ENCODE assay signal across 9 mouse cellular contexts in genomic region chr2:84827283-84827920, GRCm38 (mm10). TPM values are rescaled to one million over a fixed set of nuclear protein-coding genes. Genes with fewer than 3 reads are reported as not detected.
DNase-seq lines count a peak whose midpoint lies in the region; ATAC-seq and TF ChIP-seq lines count a peak whose summit lies in the region.
"Had no signal": no experiment of that assay in that cellular context is flagged by ENCODE, and none has a peak within 500 bp of the region (broad histone marks: within the 10 kb centered on the region; RNA-seq: fewer than 3 reads in every experiment).

No protein-coding gene starts in this region.

- peaks cover 3% of the 10 kb centered on the region for H3K4me1 ChIP-seq in heart, adult 2 months (ENCODE audit: control insufficient read depth, insufficient read depth, low read length)
- no peaks in the 10 kb centered on the region for H3K4me1 ChIP-seq in embryonic fibroblast, embryonic 13.5 days (ENCODE audit: control insufficient read depth, insufficient read depth, low read length)
- peaks cover 25% of the 10 kb centered on the region for H3K4me1 ChIP-seq in liver, embryonic 16.5 days (ENCODE audit: control insufficient read depth, low read depth, low read length)
- no peaks in the 10 kb centered on the region for H3K4me1 ChIP-seq in stomach, postnatal 0 days (replicated peaks; ENCODE audit: control insufficient read depth, insufficient read depth)

- peak; percentile 82 for ATAC-seq in liver, embryonic 16.5 days (ENCODE audit: low read depth)
- peak; percentile 63 for ATAC-seq in stomach, postnatal 0 days (ENCODE audit: low FRiP score, low TSS enrichment)

- no peaks in the 10 kb centered on the region for H3K36me3 ChIP-seq in heart, adult 2 months (ENCODE audit: control insufficient read depth, insufficient read depth, low read length)
- H3K36me3 ChIP-seq in liver, embryonic 16.5 days (ENCODE audit: control insufficient read depth, insufficient read depth): peaks cover 10% of the 10 kb centered on the region
- peaks cover 4% of the 10 kb centered on the region; the same call in 1 of the 2 replicates for H3K36me3 ChIP-seq in stomach, postnatal 0 days (ENCODE audit: control insufficient read depth, insufficient read depth, low read length)

- no peak for TF ChIP-seq EP300 in heart, adult 2 months (IDR thresholded peaks at IDR 0.05; ENCODE audit: insufficient read depth, low read depth, low read length)
- no peak for TF ChIP-seq EP300 in stomach, postnatal 0 days (optimal IDR thresholded peaks at IDR 0.05)

- H3K79me2 ChIP-seq in heart, adult 2 months (replicated peaks; ENCODE audit: control insufficient read depth, insufficient read depth, low read length): no peaks in the 10 kb centered on the region

- DNase-seq in heart, adult 2 months: peak; percentile 25 to 33
- no peak for DNase-seq in heart, adult 8-10 months (ENCODE audit: low spot score)
- peak; percentile 59 for DNase-seq in ZHBTc4 (ENCODE audit: low read depth, low spot score)
- DNase-seq in induced T-regulatory cell, adult 2 months (ENCODE audit: low read depth): peak; percentile 53
- peak; percentile 85 for DNase-seq in stomach, postnatal 0 days (ENCODE audit: low spot score)
- no peak for DNase-seq in layer of hippocampus, postnatal 36 days

- H3K9me3 ChIP-seq in liver, embryonic 16.5 days (replicated peaks; ENCODE audit: control insufficient read depth, low read length): no peaks in the 10 kb centered on the region
- H3K9me3 ChIP-seq in stomach, postnatal 0 days (ENCODE audit: control insufficient read depth, low read length): no peaks in the 10 kb centered on the region

- no peak for TF ChIP-seq CTCF in heart, adult 2 months (IDR thresholded peaks at IDR 0.05)
- no peak for TF ChIP-seq CTCF in embryonic fibroblast, embryonic 13.5 days (IDR thresholded peaks at IDR 0.05; ENCODE audit: borderline replicate concordance, insufficient read depth, low read length)
- TF ChIP-seq CTCF in stomach, postnatal 0 days (IDR thresholded peaks at IDR 0.05; ENCODE audit: low read depth): no peak

- no peaks in the 10 kb centered on the region for H3K27me3 ChIP-seq in heart, adult 2 months (ENCODE audit: control insufficient read depth, insufficient read depth, low read length)
- H3K27me3 ChIP-seq in liver, embryonic 16.5 days (ENCODE audit: control insufficient read depth, insufficient read depth, low read depth, low read length): peaks cover 14% of the 10 kb centered on the region
- H3K27me3 ChIP-seq in stomach, postnatal 0 days (ENCODE audit: control insufficient read depth, insufficient read depth, low read length): no peaks in the 10 kb centered on the region

- under 1% methylated on average over 29 of the region's 29 CpGs for WGBS in heart, adult 2 months
- WGBS in liver, embryonic 16.5 days (ENCODE audit: insufficient replicate concordance): under 1% methylated on average over 29 of the region's 29 CpGs
- under 1% methylated on average over 29 of the region's 29 CpGs for WGBS in stomach, postnatal 0 days

- peak overlapping the region; percentile 99 for H3K4me2 ChIP-seq in liver, embryonic 16.5 days (ENCODE audit: low read depth, low read length)
- H3K4me2 ChIP-seq in stomach, postnatal 0 days (replicated peaks; ENCODE audit: low read depth): peak overlapping the region; percentile 90

- peak overlapping the region; percentile 71 for H3K9ac ChIP-seq in heart, adult 2 months (ENCODE audit: low read depth, low read length)
- H3K9ac ChIP-seq in liver, embryonic 16.5 days (ENCODE audit: low read depth, low read length): peak overlapping the region; percentile 79
- peak overlapping the region; percentile 66 for H3K9ac ChIP-seq in stomach, postnatal 0 days (ENCODE audit: low read length)

- H3K27ac ChIP-seq in heart, adult 2 months: peak overlapping the region; percentile 68
- H3K27ac ChIP-seq in embryonic fibroblast, embryonic 13.5 days (ENCODE audit: insufficient read depth, low read length): no peak overlapping the region
- H3K27ac ChIP-seq in liver, embryonic 16.5 days (ENCODE audit: low read length): peak overlapping the region; percentile 95
- H3K27ac ChIP-seq in stomach, postnatal 0 days (replicated peaks): peak overlapping the region; percentile 59

- 0 out of 2 replicates have a peak, but pooled peaks have one; percentile 48 for TF ChIP-seq POLR2A in heart, adult 2 months (IDR thresholded peaks at IDR 0.05; ENCODE audit: insufficient read depth, low read depth, low read length)
- no peak for TF ChIP-seq POLR2A in embryonic fibroblast, embryonic 13.5 days (IDR thresholded peaks at IDR 0.05; ENCODE audit: low read depth, low read length)

- intact Hi-C loops in heart, adult 2 months (cut with DNase I): no loop called here

- H3K4me3 ChIP-seq in heart, adult 2 months: peak overlapping the region; percentile 70
- H3K4me3 ChIP-seq in embryonic fibroblast, embryonic 13.5 days (ENCODE audit: insufficient read depth, low read length): peak overlapping the region; percentile 99
- peak overlapping the region; percentile 74 for H3K4me3 ChIP-seq in liver, embryonic 16.5 days (ENCODE audit: low read depth, low read length)
- peak overlapping the region; percentile 80 for H3K4me3 ChIP-seq in stomach, postnatal 0 days (ENCODE audit: low read depth, low read length)

RNA-seq across cellular contexts. Expression of gene Timm10, which starts 0.6 kb away (rescaled TPM):
- 100 to 1,000 TPM; 106 to 129 TPM for total RNA-seq in heart, adult 2 months (2021)
- polyA plus RNA-seq in heart, adult 2 months (2012; rRNA removed): 123 and 136 TPM in 2 replicates
- 100 to 1,000 TPM; 119 to 134 (median 122) TPM for total RNA-seq in heart, adult 8-10 months (2022)
- polyA plus RNA-seq in embryonic fibroblast, embryonic 13.5 days (2011; ENCODE audit: insufficient read length, low read depth, missing spikeins): 25.3 and 31.1 TPM in 2 replicates
- 27.3 and 29.8 TPM in 2 replicates for polyA plus RNA-seq in liver, embryonic 16.5 days (2015; fragmentation: Nextera tagmentation; extraction: Ambion mirVana)
- 37.7 and 42.3 TPM in 2 replicates for polyA plus RNA-seq in stomach, postnatal 0 days (2015; fragmentation: Nextera tagmentation; extraction: Ambion mirVana)
- total RNA-seq in layer of hippocampus, postnatal 36 days (2021): 10 to 100 TPM; 45.0 to 48.7 TPM

RNA-seq across cellular contexts. Expression of gene Smtnl1, which starts 5.0 kb away (rescaled TPM):
- total RNA-seq in heart, adult 2 months (2021): not detected
- not detected in 2 replicates for polyA plus RNA-seq in heart, adult 2 months (2012; rRNA removed)
- under 1 TPM in 2 of 4 experiments, not detected in 2; 0.14 to 0.16 TPM for total RNA-seq in heart, adult 8-10 months (2022)
- not detected in 2 replicates for polyA plus RNA-seq in embryonic fibroblast, embryonic 13.5 days (2011; ENCODE audit: insufficient read length, low read depth, missing spikeins)
- 0.47 and 0.50 TPM in 2 replicates for polyA plus RNA-seq in liver, embryonic 16.5 days (2015; fragmentation: Nextera tagmentation; extraction: Ambion mirVana)
- polyA plus RNA-seq in stomach, postnatal 0 days (2015; fragmentation: Nextera tagmentation; extraction: Ambion mirVana): 0.05 TPM in 1 of 2 replicates, not detected in the other
- total RNA-seq in layer of hippocampus, postnatal 36 days (2021): not detected
- polyA plus RNA-seq: brain, embryonic 14.5 days had no signal

RNA-seq across cellular contexts. Expression of gene Slc43a1, which starts 11.2 kb away (rescaled TPM):
- total RNA-seq in heart, adult 2 months (2021): 1 to 10 TPM; 2.1 to 2.3 TPM
- polyA plus RNA-seq in heart, adult 2 months (2012; rRNA removed): 3.7 and 6.7 TPM in 2 replicates
- total RNA-seq in heart, adult 8-10 months (2022): 1 to 10 TPM; 1.6 to 2.8 (median 2.2) TPM
- polyA plus RNA-seq in embryonic fibroblast, embryonic 13.5 days (2011; ENCODE audit: insufficient read length, low read depth, missing spikeins): 6.6 and 8.7 TPM in 2 replicates
- polyA plus RNA-seq in liver, embryonic 16.5 days (2015; fragmentation: Nextera tagmentation; extraction: Ambion mirVana): 185 and 205 TPM in 2 replicates
- polyA plus RNA-seq in stomach, postnatal 0 days (2015; fragmentation: Nextera tagmentation; extraction: Ambion mirVana): 5.1 and 5.4 TPM in 2 replicates
- 1 to 10 TPM in 1 of 2 experiments, under 1 TPM in 1; 0.48 to 1.2 TPM for total RNA-seq in layer of hippocampus, postnatal 36 days (2021)

RNA-seq across cellular contexts. Expression of gene Ube2l6, which starts 28.8 kb away (rescaled TPM):
- 100 to 1,000 TPM in 1 of 2 experiments, 10 to 100 TPM in 1; 26.5 to 109 TPM for total RNA-seq in heart, adult 2 months (2021)
- 42.0 and 131 TPM in 2 replicates for polyA plus RNA-seq in heart, adult 2 months (2012; rRNA removed)
- 10 to 100 TPM; 11.8 to 37.6 (median 13.6) TPM for total RNA-seq in heart, adult 8-10 months (2022)
- polyA plus RNA-seq in embryonic fibroblast, embryonic 13.5 days (2011; ENCODE audit: insufficient read length, low read depth, missing spikeins): 17.1 and 17.6 TPM in 2 replicates
- 486 and 542 TPM in 2 replicates for polyA plus RNA-seq in liver, embryonic 16.5 days (2015; fragmentation: Nextera tagmentation; extraction: Ambion mirVana)
- polyA plus RNA-seq in stomach, postnatal 0 days (2015; fragmentation: Nextera tagmentation; extraction: Ambion mirVana): 27.6 and 28.6 TPM in 2 replicates
- 1 to 10 TPM; 4.2 to 4.3 TPM for total RNA-seq in layer of hippocampus, postnatal 36 days (2021)

RNA-seq across cellular contexts. Expression of gene Serping1, which starts 52.2 kb away (rescaled TPM):
- total RNA-seq in heart, adult 2 months (2021): 10 to 100 TPM; 79.7 to 81.5 TPM
- 268 and 301 TPM in 2 replicates for polyA plus RNA-seq in heart, adult 2 months (2012; rRNA removed)
- total RNA-seq in heart, adult 8-10 months (2022): 10 to 100 TPM; 58.4 to 76.5 (median 69.2) TPM
- 27.3 and 40.2 TPM in 2 replicates for polyA plus RNA-seq in embryonic fibroblast, embryonic 13.5 days (2011; ENCODE audit: insufficient read length, low read depth, missing spikeins)
- polyA plus RNA-seq in liver, embryonic 16.5 days (2015; fragmentation: Nextera tagmentation; extraction: Ambion mirVana): 119 and 133 TPM in 2 replicates
- polyA plus RNA-seq in stomach, postnatal 0 days (2015; fragmentation: Nextera tagmentation; extraction: Ambion mirVana): 101 and 103 TPM in 2 replicates
- 1 to 10 TPM; 5.5 to 7.5 TPM for total RNA-seq in layer of hippocampus, postnatal 36 days (2021)

Comparison
In these comparisons a context has a peak if more than half of its experiments do, and no peak if none do; other contexts are left out.
1. DNase-seq: peak in heart, adult 2 months (2 of 2), ZHBTc4 (single experiment), induced T-regulatory cell, adult 2 months (single experiment) and stomach, postnatal 0 days (single experiment); none in heart, adult 8-10 months (single experiment) and layer of hippocampus, postnatal 36 days (0 of 2).
2. RNA of gene Slc43a1, which starts 11.2 kb away (polyA plus RNA-seq): 185 to 205 TPM in liver, embryonic 16.5 days; 6.6 to 8.7 TPM in embryonic fibroblast, embryonic 13.5 days, 5.1 to 5.4 TPM in stomach, postnatal 0 days and 3.7 to 6.7 TPM in heart, adult 2 months; every median in the first group is over 10 times any median in the second.
3. Peak in every context shown above with its lines, with median percentiles within 50 percentile points of each other: H3K4me3 ChIP-seq and H3K9ac ChIP-seq.